Mouse (Mus musculus) left cerebral cortex, adult 11 months (tissue): ENCODE measurements at regions not wholly inside any gene's neighbourhood (a gene's known extent, or its start where the extent isn't known, plus 50 kb on each side); places are given as distances from the start of the nearest gene placed in this dataset.

Experiments used
- DNase-seq: peaks from one replicate; pipeline ENCODE4 v3.0.0; 2022; ENCODE audit warnings: low spot score

DNA sequence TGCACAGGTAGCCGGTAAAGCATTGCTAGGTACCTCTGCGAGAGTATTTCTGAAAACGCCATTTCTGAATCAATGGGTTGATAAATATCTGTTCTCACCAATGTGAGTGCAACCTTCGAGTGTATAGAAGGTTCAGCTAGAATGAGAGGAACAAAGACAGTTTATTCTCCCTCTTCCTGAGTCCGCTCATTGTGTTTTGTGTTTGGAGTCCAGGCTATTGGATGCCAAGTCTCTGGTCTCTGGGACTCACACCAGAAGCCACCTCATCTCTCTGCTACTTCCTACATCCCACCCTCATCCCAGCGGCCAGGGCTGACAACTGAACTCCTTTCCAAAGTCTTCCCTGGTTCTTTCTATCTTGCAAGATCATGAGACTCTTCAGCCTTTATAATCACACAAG, 62.7 kb downstream of the Lrrc30 start:
- no peak for DNase-seq

DNA sequence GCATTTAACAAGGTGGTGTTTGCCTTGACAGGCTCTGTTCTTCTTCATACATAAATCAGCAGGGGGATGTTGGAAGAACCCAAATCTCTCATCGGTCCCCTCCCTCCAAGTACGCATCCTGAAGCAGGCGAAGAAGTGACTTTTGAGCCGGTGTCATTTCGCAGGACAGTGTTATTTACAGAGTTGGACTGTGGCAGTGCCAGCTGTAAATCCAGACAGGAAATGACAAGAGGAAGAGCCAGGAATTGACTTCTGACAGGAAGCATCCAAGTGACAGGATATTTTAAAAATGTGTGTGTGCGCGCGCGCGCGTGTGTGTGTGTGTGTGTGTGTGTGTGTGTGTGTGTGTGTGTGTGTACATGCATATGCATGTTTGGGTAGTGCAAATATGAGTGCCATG, 66.3 kb downstream of the Lrrc30 start:
- no peak for DNase-seq

DNA sequence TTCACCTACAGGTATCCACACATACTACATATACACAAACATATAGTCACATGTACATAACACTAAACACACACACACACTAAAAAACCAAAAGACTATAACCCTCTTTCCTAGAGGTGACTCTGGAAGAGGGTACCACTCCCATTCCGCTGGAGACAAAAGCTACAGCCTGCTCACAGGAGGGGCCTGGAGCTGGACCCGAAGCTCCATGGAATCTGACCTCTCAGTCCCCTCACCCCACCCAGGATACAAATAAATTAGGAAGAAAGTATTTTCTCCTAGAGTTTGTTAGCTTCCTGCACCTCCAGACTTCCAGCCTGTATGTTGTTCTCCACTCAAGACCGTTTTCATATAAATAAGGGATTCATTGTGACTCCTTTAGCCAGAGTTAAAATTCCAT, 66.8 kb downstream of the Lrrc30 start:
- no peak for DNase-seq

DNA sequence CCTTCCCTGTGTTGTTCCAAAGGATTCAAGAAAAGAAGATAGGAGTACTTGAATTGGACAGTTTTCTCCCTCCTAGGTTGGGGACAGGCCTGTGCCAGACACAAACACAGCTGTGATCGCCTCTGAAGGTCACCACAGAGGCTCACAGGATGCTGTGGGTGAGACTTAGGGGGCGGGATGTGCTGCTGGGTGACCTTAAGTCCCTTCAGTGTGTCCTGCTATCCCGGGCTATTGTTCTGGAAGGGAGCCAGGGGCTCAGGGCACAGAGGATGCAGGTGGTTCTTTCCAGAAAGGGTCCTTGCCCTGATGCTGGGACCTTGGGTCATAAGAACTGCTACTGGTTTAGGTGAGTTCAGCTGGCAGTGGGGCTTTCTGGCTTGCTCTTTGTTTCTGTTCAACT, 67.7 kb downstream of the Lrrc30 start:
- DNase-seq: no peak

DNA sequence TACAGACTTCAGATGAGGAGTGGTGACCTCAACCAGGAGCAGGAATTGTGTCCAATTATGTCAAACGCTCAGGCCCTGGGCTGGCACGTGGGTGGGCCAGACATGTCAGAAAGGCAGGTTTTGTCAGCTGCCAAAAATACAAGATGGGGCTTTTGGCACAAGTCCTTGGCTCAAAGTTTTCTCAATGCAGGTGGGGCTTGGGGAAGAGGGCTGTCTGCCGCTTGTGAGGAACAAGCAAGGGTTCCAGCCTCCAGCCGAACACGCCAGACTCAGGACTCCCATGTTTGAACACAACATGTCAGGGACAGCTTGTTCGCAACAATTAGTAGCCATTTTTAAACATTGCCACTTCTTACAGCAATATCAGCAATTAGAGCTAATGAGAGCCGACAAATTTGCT, 69.5 kb downstream of the Lrrc30 start:
- no peak for DNase-seq

DNA sequence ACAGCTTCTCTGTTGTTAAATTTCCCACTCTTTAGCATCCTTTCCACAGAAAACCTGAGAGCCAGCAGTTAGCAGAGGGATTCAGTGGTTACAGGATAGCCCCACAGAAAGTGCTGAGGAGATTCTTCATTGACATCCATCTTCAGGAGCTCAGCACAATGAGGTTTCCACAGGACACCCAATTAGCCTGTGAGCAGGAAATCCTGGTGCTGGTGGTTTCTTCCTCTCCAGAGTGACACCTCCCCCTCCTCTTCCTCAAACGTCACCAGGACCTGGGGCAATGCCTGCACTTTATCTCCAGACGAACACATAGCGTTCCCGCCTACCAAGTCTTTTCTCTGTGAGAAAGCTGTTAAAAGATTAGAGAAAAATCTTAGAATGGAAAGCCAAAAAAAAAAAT, 70.7 kb downstream of the Lrrc30 start:
- no peak for DNase-seq

DNA sequence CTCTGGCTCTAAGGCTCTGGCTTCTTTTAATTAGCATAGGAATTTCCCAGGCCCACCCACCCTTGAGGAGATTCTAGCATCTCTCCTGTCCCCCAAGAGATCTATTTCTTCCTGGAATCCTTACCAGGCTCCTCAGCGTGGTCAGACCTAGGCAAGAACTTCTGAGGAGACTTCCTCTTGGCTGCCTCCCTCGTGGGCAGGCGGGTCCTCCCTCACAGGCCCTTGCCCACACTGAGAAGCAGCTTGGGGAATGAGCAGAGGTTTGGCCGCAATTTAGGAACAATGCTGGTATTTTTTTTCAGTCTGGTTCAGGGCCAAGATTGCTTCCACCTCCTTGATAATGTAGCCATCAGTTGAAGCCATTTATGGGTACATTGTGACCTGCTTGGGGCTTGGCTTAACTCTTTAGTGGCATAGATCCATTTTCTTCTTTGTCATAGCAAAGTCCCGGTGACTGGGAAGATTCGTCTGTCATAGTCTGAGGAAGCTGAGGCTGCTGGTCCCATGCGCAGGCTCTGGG, 75.1 kb downstream of the Lrrc30 start:
- DNase-seq: no peak

DNA sequence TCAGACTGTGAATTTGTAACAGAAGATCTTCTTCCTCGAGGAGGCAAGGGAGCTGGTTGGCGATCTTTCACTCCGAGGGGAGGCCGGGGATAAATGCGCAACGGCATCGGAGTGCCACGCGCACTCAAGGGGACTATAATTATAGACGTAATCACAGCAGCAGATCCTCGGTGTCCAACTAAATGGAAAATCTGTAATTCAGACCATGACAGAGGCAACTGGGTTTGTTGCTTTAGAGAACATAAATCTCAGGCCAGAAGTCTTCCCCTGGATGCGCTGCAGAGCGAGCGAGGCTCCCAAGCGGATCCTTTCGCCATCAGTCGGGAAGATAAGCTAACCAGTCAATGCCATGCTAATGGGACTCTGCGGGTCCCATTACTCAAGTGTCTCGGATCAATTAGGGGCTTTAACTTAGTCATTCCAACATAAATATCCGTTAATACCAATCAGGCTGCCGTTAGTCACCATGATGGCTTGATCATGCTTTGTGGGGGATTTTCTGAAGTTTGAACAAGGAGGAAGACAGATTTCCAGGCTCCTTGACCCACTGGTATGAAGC, 79.9 kb downstream of the Lrrc30 start:
- no peak for DNase-seq

DNA sequence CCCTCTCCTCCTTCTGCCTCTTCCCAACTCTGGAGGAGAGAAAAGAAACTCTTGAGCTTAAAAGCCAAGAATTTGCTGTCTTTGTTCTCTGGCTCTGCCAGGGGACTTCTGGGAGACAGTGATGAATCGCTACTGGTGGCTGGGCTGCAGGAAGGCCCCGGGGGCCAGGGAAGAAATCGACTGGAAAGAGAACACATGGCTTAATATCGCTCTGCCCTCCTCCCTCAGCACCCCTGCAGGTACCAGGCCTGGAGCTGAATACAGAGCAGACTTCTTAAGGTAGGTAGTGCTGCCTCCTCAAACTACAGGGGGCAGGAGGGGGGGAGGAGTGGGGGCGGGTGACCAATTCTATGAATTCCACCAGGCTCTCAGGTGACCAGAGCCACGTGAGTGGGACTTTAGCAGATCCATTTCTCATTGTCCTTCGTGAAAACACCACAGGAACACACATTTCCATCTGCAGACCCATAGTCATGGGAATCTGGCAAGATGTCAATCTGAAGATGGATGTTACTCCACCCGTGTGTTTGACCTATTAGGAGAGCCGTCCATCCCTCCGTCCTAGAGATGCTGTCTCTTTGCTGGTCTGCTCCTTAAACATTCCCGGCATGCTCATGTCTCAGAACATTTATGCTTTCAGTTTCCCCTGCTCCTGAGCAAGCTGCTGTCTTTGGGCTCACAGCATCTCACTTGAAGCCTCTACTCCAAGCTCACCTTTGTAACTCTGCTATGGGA, 83.4 kb downstream of the Lrrc30 start:
- no peak for DNase-seq

DNA sequence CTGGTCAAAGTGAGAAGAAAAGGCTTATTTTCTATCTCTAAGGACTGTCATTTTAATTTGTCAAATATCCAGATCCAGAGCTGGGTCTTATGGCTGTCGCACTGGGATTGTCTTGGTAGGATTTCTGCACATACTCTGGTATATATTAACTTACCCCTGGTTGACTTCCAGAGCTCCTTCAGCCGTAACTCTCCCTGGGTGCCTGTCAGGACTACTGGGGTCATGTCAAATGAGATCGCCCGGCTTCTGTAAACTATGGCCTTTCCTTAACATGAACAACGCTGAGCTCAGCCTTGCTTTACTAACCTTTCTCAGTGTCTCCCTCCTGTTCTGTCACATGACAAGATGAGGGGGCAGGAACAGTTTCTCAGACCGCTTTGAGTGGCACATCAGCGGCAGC, 88.1 kb downstream of the Lrrc30 start:
- no peak for DNase-seq

DNA sequence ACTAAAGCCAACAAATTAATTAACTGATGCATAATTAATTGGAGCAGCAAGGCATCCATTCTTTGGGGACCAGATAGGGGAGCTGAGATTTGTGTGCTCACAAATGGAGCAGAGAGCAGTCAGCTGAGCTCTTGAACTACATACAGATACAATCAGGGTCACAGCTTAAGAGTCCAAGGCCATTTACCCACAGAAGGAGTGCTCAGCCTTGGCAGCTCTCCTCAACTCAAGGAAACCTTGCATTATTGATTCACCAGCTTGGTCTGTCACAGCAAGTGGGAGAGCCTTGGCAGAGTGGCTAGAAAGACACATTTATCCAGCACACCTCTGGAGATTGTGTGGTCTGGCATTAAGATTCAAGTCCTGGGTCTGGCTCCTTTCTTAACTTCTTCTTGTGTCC, 100.2 kb downstream of the Lrrc30 start:
- DNase-seq: no peak

DNA sequence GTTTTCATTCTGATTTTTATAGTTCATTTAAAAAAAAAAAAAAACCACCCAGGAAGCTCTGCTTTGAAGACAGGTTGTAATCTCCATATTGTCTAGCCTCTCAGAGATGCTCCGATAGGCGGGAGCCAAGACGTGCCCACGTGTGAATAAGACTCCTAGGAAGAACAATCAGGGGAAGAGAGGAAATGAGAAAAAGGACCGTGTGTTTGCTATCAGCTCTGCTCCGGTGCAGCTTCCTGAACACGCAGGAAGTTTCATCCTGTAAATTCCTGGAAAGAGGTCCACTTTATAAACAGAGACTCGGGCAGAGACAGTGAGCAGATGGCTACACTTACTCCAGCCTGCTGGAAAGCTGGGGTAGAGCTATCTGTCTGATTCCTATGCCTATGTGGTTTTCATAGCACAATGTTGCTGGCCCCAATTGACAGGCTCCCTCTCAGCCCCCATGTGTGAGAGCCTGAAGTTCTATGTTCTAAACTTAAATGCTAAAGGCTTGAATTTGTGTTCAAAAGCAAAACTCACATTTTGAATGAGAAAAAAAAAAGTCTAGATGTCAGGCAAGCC, 111.6 kb downstream of the Lrrc30 start:
- no peak for DNase-seq

DNA sequence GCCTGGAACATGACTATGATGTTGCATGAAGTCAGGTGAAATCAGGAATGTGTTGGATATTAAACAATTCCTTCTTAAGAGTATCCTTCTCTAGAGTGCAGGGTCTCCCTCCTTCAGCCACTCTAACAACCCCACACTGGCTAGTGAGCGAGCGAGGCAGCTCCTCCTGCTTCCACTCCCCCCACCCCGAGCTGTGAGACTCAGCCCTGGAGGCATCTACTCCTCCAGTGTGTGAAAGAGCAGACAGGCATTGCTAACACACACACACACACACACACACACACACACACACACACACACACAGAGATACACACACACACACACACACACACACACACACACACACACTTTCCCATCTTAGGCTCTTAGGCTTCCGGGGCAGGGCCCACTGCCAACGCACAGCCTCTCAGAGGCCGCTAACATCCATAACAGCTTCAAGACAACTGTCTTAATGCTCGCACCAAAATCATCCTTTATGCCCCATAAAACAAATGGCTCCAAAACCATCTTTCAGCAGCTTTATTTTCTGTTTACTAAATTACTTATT, 116.8 kb downstream of the Lrrc30 start:
- no peak for DNase-seq

DNA sequence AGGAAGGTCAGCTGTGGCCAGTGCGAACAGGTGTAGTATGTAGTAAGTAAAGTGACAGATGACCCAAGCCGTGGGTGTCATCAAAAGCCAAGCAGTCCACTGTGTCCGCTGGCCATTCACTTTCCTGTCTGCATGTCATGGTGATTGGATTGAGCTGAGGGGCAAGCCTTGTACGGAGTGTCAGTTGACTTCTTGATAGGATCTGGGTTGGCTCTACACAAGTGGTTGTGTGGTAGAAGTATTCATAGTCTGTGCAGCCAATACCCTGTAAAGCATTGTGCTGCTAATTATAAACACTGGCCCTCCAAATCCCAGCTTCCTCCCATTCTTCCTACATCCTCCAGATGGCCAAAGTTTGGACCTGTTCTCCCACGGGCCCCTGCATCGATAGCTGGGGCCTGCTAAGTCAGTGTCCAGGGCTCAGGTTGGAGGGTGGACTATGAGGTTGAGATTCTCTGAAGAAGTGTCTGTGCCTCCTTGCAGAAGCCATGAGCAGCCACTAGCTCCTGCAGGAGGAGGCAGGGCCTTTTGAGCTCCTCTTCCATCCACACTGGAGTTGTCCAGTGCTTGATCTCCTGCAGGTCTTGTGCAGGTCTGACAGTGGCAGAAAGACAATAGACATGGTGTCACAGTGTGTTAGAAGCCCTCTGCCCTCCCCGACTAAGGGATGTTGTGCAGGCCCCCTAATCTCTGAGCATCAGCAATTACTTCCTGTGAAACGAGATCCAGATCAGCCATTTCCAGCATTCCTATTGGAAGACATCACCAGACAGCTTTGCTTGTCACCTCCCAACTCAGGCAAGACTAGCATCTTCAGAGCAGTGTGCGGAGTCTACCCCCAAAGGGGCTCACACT, 117.9 kb downstream of the Lrrc30 start:
- no peak for DNase-seq

DNA sequence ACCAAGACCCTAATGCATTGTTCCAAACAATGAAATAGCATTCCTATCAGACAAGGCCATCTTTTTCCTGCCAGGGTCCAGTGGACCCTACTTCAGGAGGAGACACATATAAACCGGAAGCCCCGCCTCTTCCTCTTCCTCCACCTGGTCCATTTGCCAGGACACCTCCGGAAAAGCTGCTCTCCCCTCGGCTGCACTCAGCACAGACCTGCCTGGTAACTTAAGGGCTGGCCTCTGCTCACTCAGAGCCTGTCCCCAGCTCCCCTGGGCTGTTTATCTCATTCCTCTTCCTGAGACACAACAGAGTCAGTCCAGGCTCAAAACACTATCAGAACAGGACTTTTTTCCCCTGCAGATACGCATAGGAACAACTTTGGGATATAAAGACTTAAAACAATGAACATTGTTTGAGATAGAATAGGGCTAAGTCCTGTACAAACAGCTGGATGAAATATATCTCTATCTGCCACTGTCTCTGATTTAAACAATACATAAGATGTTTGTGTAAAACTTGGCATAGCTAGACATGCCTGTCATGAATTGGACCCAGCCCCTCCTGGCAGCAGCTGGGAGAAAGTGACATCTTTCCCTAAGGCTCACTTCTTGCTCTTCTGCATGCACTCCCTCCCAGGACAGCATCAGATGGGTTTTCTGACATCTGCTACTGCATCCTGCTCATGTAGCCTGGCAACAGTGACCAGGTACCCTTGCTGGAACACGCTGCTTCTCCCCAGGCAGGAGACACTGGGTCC, 119.6 kb downstream of the Lrrc30 start:
- no peak for DNase-seq

DNA sequence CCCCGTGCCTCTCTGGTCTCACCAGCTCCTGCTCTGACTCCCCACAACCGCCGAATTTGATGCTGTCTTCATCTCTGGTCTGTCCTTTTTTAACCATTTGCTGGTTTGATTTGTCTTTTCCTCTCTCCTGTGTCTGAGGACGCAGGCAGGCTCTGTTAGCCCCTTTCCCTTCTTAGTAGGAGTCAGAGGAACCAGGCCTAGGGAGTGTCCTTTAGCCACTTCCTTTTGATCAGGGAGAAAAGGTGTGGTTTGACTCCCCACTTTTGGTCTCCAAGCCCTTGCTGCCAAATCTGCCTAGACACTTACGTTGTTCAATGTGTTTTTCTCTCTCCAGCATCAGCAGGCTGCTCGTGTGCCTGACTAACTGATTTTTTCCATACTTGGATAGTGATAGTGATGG, 120.5 kb downstream of the Lrrc30 start:
- DNase-seq: no peak

DNA sequence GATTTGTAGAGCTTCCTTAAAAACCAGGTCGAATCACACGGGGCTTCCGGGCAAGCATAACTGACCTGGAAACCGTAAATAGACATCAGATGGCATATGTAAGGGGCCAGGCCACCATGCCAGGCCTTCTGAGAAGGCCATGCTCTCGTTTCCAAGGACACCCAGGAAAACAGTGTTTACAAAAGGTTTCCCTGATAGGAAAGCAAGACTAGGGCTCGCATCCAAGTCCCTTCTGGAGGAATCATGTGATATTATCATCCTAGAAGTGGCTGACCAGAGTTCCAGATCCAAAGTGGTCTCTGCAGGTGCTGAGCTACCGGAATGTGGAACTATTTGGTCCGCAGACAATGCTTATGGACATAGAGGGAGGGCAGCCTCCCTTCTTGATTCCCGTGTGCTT, 122.6 kb downstream of the Lrrc30 start:
- no peak for DNase-seq

DNA sequence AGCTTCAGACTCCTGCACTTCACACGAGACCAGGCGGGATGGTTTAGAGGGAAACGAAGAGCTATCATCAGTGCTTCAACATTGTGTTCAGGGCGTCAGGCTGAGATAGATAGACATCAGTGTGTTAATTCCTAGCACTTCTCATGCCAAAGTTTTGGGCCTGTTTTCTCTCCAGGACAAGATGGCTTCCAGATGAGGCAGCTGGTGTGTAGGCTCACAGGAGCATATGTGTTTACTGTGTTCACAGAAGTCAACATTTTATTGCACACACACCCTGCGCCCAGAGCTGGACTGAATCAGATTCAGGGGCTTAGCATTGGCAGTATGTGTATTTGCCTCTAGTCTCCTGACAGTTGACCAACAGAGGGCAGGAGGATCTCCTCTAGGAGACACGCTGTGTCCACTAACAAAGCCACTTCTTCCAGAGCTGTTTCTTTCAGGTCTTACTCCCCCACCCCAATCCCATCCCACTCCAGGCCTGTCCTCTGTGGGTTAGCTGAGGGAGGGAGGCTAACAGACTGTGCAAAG, 123.4 kb downstream of the Lrrc30 start:
- DNase-seq: no peak

DNA sequence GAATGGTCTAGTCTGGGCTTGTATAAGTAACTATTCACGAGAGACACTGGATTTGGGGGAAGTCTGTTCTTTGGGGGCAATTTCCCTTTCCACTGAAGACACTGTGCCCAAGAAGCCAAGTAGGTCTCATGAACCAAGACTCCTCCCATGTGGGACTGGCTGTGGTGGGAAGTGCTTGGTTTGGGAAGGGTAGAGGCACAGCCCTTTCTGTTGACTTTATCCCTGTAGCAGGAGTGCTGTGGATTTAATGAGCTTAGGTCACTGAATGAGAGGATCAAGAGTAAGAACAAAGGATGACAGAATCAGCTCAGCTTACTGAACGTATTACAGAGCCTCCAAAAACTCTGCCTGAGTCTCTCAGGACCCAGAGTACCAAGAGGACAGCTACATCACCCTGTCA, 124.2 kb downstream of the Lrrc30 start:
- DNase-seq: no peak

DNA sequence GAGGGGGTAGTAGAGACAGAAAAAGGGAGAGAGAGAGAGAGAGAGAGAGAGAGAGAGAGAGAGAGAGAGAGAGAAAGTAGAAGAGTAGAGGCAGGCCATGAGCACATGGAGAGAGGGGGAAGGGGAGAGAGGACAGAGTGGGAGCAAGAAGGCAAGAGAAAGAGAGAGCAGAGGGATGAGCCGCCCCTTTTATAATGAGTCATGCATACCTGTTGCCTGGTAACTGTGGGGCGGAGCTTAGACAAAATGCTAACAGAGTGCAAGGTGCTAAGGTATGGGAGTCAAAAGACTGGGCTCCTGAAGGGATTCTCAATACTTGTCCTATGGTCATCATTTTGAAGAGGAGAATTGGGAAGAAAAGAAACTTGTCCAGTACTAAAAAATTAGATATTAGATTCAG, 126.1 kb downstream of the Lrrc30 start:
- no peak for DNase-seq

DNA sequence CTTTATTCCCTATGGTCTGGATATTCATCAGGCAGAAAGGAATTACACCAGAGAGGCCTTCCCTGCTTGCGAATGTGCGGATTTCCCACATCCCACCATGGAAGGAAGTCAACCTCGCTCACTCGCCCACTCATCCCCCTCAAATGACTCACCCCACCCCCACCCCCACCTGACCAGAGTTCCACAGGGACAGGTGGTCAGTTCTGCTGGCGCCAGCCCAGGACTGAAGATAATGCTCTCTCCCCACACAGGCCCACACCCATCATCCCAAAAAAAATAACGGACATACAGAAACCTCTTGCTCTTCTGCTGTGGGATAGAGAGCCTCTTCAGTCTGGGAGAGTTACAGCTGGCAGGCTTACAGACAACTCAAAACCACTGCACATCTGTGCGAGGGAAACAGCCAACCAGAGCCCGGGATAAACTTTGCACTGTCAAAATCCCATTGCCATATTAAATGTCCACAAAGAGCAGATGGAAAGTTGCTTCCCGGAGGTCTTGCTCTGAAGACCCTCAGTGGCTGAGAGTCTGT, 128.0 kb downstream of the Lrrc30 start:
- no peak for DNase-seq
